Mouse (Mus musculus): ENCODE data around the gene Tcf19.
"Not testable (repeated sequence)": the region's sequence is repeated elsewhere in the genome, so short reads cannot be mapped to it uniquely, and the experiment has no call there.

The Tcf19 gene

DNA sequence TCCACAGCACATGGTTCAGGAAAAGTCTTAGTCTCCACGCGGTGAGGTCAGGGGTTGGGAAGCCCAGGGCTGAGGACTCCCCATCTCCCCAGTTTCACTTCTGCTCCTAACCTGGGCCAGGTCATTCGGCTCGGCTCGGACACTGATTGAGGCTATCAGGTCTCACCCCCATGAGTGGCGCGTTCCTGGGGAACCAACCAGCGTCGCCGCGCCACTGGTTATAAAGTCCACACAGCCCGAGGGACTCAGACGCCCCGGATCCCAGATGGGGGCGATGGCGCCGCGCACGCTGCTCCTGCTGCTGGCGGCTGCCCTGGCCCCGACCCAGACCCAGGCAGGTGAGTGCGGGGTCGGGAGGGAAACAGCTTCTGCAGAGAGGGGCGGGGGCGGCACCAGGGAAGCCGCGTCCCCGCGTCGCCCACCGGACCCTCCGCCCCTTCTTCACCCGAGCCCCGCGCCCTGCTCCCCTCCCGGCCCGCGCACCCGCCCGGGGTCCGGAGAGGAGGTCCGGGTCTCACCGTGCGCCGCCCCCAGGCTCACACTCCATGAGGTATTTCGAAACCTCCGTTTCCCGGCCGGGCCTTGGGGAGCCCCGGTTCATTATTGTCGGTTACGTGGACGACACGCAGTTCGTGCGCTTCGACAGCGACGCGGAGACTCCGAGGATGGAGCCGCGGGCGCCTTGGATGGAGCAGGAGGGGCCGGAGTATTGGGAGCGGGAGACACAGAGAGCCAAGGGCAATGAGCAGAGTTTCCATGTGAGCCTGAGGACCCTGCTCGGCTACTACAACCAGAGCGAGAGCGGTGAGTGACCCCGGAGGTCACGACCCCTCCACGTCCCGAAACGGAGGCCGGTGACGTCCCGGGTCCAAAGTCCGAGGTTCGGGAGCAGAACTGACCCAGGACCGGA is 46.5 kb downstream of the Tcf19 start, which contains the start of gene H2-Q10:
TSS of gene H2-Q10 (plus strand) at position 248 of the 910 bp plus-strand sequence.
- DNase-seq: peak; percentile 27

DNA sequence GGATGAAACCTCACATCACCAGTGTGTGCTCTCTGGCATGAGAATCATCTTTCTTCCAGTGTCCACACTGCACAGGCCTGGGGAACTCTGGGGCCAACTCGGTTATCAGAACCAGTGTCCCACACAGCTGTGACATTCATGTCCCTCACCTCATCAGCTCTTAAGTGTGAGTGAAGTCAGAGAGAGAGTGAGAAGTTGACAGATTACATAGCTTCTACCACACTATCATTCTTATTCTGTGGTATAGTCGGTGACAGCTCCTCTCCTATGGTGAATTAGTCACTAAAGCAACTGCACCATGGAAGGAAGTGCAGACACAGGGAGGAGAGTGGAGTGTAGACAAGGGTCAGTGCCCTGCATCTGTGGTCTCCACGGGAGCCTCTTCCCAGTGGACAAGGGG is 47.7 kb downstream of the Tcf19 start:
- not testable (repeated sequence) for DNase-seq

DNA sequence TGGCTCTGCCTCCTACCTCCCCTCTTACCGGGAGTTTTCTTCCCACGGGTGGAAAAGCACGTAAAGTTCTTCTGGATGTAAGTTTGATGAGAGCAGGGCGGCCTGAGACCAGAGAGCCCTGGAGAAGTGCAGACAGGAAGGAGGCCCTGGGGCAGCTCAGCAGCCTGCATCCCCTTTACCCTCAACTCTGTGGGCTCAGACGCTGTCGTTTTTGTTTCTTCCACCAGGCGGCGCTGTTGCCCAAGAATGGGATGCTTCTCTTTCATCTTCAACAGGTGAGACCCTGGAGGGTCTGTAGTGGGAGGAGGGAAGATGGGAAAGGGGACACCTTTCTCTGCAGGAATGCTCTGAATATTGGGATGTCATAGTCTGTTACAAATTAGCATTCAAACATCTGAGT is 51.0 kb downstream of the Tcf19 start:
- not testable (repeated sequence) for DNase-seq
